ENCODE assay signal across 9 mouse cellular contexts in genomic region chr4:109930445-109930844, GRCm38 (mm10). TPM values are rescaled to one million over a fixed set of nuclear protein-coding genes. Genes with fewer than 3 reads are reported as not detected.
DNase-seq lines count a peak whose midpoint lies in the region; ATAC-seq and TF ChIP-seq lines count a peak whose summit lies in the region.
"Had no signal": no experiment of that assay in that cellular context is flagged by ENCODE, and none has a peak within 500 bp of the region (broad histone marks: within the 10 kb centered on the region; RNA-seq: fewer than 3 reads in every experiment).

No protein-coding gene starts in this region.

- DNase-seq in cerebellum, adult 2 months: no peak
- DNase-seq in cerebellum, adult 9-10 months: no peak
- DNase-seq in lung, postnatal 0 days (ENCODE audit: low spot score): no peak
- DNase-seq in lung, postnatal 4 days: no peak
- peak; percentile 16 for DNase-seq in embryo, embryonic 11 days
- DNase-seq in thymus, postnatal 36 days: peak; percentile 8 to 20
- no peak for DNase-seq in spleen, adult 18-20 months
- DNase-seq in heart, postnatal 4 days: no peak

- H3K9me3 ChIP-seq in lung, postnatal 0 days (ENCODE audit: low read length): no peaks in the 10 kb centered on the region
- H3K9me3 ChIP-seq: neural tube, embryonic 12.5 days had no signal

- H3K4me1 ChIP-seq in cerebellum, adult 2 months (ENCODE audit: control insufficient read depth, insufficient read depth, low read length): no peaks in the 10 kb centered on the region
- no peaks in the 10 kb centered on the region for H3K4me1 ChIP-seq in lung, postnatal 0 days (ENCODE audit: insufficient read depth, low read depth, low read length)
- H3K4me1 ChIP-seq: neural tube, embryonic 12.5 days had no signal

- H3K9ac ChIP-seq in lung, postnatal 0 days (replicated peaks; ENCODE audit: low read depth): no peak overlapping the region
- H3K9ac ChIP-seq: neural tube, embryonic 12.5 days had no signal

- no peak overlapping the region for H3K4me2 ChIP-seq in lung, postnatal 0 days (replicated peaks; ENCODE audit: low read depth, low read length)
- H3K4me2 ChIP-seq: neural tube, embryonic 12.5 days had no signal

- no peak for TF ChIP-seq EP300 in lung, postnatal 0 days (IDR thresholded peaks at IDR 0.05)

- no peaks in the 10 kb centered on the region for H3K27me3 ChIP-seq in cerebellum, adult 2 months (ENCODE audit: control insufficient read depth, insufficient read depth, low read length)
- no peaks in the 10 kb centered on the region for H3K27me3 ChIP-seq in lung, postnatal 0 days (replicated peaks; ENCODE audit: insufficient read depth, low read length)
- H3K27me3 ChIP-seq: neural tube, embryonic 12.5 days had no signal

- peak; percentile 18; the same call in 1 of the 2 replicates for TF ChIP-seq CTCF in cerebellum, adult 2 months (IDR thresholded peaks at IDR 0.05; ENCODE audit: borderline replicate concordance, insufficient read depth, low read depth, low read length)
- peak; percentile 45 for TF ChIP-seq CTCF in lung, postnatal 0 days (IDR thresholded peaks at IDR 0.05)

- WGBS in cerebellum, adult 2 months: 100% methylated on average over 1 of the region's 1 CpGs
- 100% methylated on average over 1 of the region's 1 CpGs for WGBS in lung, postnatal 0 days

- TF ChIP-seq POLR2A in cerebellum, adult 2 months (IDR thresholded peaks at IDR 0.05; ENCODE audit: borderline replicate concordance, insufficient read depth, low read length): no peak

- ATAC-seq in lung, postnatal 0 days: no peak

- no peak overlapping the region for H3K4me3 ChIP-seq in cerebellum, adult 2 months (replicated peaks; ENCODE audit: insufficient read depth, low read depth, low read length)
- H3K4me3 ChIP-seq in lung, postnatal 0 days (ENCODE audit: low read depth, low read length): no peak overlapping the region
- H3K4me3 ChIP-seq: neural tube, embryonic 12.5 days had no signal

- no peaks in the 10 kb centered on the region for H3K36me3 ChIP-seq in lung, postnatal 0 days (ENCODE audit: insufficient read depth, low read length)

- H3K27ac ChIP-seq in cerebellum, adult 2 months (ENCODE audit: insufficient read depth, low read length): no peak overlapping the region
- no peak overlapping the region for H3K27ac ChIP-seq in lung, postnatal 0 days (ENCODE audit: low read length)
- H3K27ac ChIP-seq: neural tube, embryonic 12.5 days had no signal

RNA-seq across cellular contexts. Expression of gene Dmrta2, which starts 47.4 kb away (rescaled TPM):
- polyA plus RNA-seq in cerebellum, adult 2 months (2012; rRNA removed): 0.46 and 0.48 TPM in 2 replicates
- 0.05 TPM in 1 of 2 replicates, not detected in the other for polyA plus RNA-seq in lung, postnatal 0 days (2015; fragmentation: Nextera tagmentation; extraction: Ambion mirVana)
- under 1 TPM; 0.41 to 0.55 TPM for total RNA-seq in heart, postnatal 4 days (2021)

Comparison
In these comparisons a context has a peak if more than half of its experiments do, and no peak if none do; other contexts are left out.
1. DNase-seq: peak in embryo, embryonic 11 days (single experiment) and thymus, postnatal 36 days (2 of 2); none in cerebellum, adult 2 months (0 of 2), cerebellum, adult 9-10 months (single experiment), lung, postnatal 0 days (single experiment), lung, postnatal 4 days (0 of 2), spleen, adult 18-20 months (0 of 2) and heart, postnatal 4 days (single experiment).